Mouse (Mus musculus) embryo, embryonic 11.5 days (tissue): ENCODE measurements around the gene Rnf185.
A peak's percentile ranks its signal among the peaks of the same experiment; 100 is the strongest.

Experiments used
- DNase-seq: peaks from one replicate; pipeline ENCODE4 v3.0.0-alpha.2; 2012; ENCODE audit warnings: low read depth, low spot score

The Rnf185 gene

GRCm38 (mm10) chr11:3396091-3396490, 56.1 kb downstream of the Rnf185 start:
- DNase-seq, result no peak

- DNase-seq, result no peak
Measured at GRCm38 (mm10) chr11:3394520-3394919, 57.6 kb downstream of the Rnf185 start.

GRCm38 (mm10) chr11:3392526-3392925, 59.6 kb downstream of the Rnf185 start:
- DNase-seq, result no peak

GRCm38 (mm10) chr11:3390789-3391188, 61.4 kb downstream of the Rnf185 start:
- DNase-seq, result no peak

DNA sequence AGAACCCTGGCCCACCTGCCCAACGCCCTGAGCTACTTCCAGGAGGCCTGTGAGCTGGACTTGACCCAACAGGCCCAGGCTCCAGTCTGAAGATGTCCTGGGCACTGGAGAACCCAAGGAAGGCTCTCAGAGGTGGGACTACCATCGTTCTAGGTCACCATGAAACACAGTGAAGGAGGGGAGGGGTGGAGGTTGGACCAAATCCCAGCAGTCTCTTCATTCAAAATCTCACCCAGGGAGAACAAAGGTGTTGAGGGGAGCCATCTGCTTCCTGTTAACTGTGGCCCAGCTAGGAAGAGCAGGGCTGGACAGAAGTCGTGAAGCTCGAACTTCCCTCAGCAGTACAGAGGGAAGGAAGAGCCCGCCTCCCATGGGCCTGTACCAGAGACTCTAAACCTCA, 62.2 kb downstream of the Rnf185 start:
- no peak for DNase-seq

GRCm38 (mm10) chr11:3387482-3388196, 64.5 kb downstream of the Rnf185 start:
- no peak for DNase-seq

DNA sequence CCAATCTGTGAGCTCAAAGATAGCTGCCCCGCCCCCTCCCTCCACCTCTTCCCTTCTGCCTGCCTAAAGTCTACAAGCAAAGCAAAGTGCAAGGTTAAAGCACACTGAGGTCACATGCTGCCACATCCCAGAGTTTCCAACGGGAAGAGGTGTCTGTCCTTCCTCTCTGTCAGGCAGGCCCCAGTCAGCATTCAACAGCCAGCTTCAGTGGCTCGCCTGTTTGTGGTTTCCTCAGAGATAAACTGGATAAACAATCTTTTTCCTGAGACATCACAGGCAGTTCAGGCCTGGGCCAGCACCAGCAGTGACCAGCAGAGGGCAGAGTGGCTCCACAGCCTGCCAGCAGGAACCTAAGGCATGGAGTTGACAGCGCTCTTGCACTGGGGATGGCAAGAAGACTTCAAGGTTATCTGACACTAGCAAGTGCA, 65.2 kb downstream of the Rnf185 start:
- peak; percentile 59 for DNase-seq

GRCm38 (mm10) chr11:3382602-3383594, 69.3 kb downstream of the Rnf185 start:
- DNase-seq, result no peak

- DNase-seq, result no peak
Measured at GRCm38 (mm10) chr11:3381148-3381814, 70.9 kb downstream of the Rnf185 start.

- DNase-seq, result no peak
Measured at GRCm38 (mm10) chr11:3379427-3379826, 72.7 kb downstream of the Rnf185 start.

DNA sequence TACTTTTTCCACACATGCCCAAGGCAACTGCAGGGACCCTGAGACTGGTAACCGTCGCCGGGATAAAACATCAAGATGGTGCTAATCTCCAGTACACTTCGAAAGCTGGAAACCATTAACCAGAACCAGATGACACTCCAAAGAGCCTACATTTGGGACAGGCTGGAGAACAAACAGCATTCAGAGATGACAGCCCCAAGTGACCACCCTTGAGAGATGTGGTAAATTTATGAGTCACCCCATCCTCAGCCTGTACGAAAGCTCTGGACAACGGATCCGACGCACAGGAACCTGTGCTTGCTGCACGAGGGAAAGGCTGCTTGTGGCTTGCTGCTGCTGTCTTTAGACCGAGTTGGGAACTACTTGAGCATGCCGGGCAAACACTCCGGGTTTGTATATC, 77.4 kb downstream of the Rnf185 start:
- DNase-seq, result peak; percentile 11

DNA sequence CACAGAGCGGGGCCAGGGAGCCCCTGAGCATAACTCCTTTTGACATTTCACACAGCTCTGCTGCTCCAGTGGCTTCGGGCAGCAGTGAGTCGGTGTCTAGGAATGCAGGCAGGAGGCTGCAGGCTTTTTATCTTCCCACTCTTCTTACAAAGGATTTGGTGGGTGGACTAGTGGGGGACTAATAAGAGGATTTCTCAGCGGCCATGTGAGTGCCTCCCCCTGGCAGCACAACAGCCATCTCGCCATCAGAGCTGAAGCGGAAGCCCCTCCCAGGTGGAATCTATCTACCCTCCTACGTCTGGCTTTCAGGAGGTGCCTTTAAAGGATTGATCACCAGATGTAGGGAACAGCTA, 77.9 kb downstream of the Rnf185 start:
- peak; percentile 44 for DNase-seq

- no peak for DNase-seq
Measured at GRCm38 (mm10) chr11:3373591-3374292, 78.4 kb downstream of the Rnf185 start.

DNA sequence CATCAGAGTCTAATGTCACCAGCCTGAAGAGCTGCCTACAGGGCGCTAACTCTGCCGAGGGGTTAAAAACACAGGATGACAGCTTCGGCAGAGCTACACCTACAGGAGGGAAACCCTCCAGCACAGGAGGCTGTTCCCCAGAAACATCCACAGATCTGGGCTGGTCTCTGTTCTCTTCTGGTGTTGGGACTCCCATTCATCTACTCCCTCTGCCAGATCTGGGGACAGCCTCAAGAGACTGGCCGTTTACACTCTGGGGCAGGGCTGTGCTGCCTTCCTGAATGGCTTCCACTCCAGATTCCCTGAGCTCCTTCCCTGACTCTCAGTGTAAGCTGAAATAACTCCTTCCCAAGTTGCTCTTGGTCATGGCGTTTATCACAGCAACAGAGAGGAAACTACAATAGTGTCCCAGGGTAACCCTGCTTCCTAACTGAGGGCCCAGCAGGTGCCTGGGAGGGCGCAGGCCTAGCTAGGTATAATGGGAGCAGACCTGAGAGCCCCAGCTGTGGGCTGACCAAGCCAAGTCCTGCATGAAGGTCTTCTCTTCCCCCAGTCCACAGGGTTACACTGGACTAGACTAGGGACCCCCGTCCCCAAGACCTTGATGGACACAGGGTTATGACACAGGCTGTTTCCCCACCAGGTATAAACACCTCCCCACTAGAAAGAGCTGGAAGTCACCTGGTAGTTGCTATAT, 80.4 kb downstream of the Rnf185 start:
- DNase-seq, result no peak

GRCm38 (mm10) chr11:3370928-3371598, 81.1 kb downstream of the Rnf185 start:
- peak; percentile 82 for DNase-seq

DNA sequence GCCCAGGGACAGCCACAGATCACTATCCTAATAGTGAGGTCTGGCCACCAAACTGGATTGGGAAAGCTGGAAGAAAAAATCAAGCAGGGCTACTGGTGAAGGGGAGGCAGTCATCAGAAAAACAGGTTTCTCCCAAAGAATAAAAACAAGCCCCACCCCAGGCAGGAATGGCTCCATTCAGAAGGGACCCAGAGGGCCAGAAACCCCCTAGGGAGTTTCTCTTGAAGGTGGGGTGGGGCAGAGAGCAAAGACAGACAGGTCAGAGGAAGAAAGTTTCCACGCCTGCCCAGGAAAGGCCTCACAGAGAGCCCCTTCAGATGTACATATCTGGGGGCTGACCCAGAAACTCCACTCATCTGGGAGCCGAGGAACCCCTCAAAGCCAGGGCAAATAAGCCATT, 82.0 kb downstream of the Rnf185 start:
- no peak for DNase-seq

DNA sequence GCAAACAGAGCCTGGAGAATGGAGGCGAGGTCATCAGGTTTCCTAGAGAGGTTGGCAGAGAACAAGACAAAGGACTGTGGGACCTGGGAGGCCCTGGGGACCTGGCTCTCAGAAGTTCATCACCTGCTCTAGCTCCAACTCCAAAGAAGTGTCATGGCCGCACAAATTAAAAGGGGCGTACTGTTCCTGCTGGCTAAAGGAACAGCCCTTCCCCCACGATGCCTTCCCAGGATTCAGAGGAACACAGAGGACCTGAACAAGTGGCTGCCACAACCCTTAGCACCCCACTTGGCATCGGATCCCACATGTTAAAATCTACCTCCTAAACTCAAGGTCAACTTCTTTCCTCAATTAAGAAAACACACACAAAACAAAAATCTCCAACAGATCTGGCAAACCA, 82.7 kb downstream of the Rnf185 start:
- no peak for DNase-seq

DNA sequence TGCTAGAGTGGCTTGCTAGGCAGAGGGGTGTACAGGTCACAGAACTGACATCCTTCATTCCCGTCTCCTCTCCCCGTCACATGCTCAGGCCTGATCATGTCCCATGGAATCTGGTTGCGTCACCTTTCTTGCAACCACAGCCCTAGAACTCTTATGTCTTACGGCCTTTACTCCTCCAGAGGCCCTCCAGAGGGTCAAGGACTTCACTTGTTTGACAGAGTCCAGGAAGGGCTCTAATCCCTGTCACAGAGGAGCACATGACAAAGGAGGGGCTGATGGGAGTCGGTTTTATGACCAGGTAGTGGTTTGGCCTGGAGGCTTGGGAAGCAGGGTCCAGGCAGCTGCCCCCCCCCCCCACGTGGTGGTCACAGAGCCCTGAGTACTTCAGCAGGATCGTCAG, 83.2 kb downstream of the Rnf185 start:
- no peak for DNase-seq

DNA sequence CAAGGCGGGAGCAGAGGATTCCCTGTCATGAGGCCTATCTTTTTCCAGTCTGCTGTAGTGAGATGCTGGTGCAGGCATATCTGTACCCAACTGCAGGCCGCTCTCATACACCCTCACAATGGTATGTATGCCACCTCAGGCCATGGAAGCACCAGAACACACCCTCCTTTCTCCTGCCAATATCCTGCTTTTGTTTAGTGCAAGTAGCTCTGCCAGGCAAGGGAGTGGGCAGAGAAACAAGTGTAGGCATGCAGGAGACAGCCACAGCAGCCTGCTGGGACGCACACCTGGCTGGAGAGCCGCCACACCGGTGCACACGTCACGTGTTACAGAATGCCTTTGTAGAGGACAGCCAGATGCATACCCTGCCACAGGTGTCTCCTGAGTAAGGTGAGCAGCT, 85.8 kb downstream of the Rnf185 start:
- no peak for DNase-seq
